Mouse (Mus musculus): ENCODE data around the gene Ngdn.

DNA sequence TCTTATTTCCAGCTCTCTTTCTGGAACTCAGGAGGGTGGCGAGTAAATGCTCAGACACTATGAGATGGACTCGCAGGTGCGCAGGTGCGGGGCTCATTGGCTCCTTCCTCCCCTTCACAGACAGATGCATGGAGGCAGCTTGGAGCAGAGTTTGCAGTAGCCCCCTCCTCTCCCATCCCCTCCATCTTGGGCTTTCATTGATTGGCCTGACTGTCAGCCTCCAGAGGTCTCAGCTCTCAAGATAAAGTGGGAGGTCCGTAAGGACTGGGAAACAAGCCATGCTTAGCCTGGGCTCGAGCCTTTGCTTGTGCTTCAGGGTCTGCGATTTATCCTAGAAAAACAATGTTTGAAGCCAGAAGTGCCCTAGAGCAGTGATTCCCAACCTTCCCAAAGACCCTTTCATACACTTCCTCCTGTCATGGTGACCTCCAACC, 12.6 kb upstream of the Ngdn start:
- TF ChIP-seq CTCF (IDR thresholded peaks at IDR 0.05; ENCODE audit: insufficient read depth, low read length) (no peak), POLR2A (IDR thresholded peaks at IDR 0.05; ENCODE audit: borderline replicate concordance, extremely low read depth, low read depth, low read length) (no peak)

Measured in lung, adult 2 months (tissue).